Mouse (Mus musculus): ENCODE measurements around the gene Hk1.

DNA sequence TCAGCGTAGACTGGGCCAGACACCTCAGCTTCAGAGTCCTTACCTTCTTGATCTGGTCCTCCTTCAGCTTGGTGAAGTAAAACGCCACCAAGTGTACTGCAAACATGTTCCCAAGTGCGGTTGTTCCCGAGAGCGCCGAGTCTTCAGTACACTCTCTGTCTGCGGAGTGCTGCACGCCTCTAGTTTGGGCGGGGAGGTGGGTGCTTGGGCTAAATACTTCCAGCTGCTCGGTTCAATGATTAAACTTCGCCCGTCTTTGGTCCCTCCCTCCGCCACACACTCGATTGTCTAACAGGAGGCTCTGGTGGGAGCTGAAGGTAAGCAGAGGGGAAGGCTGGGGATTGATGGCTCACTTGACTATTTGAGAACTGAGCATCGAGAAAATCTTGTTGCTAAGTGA lies 42.5 kb upstream of the Hk1 start, which contains the start of gene Hkdc1:
- TF ChIP-seq CTCF (IDR thresholded peaks at IDR 0.05; ENCODE audit: control insufficient read depth, insufficient read depth, insufficient read length) (no peak), USF1 (IDR thresholded peaks at IDR 0.05; ENCODE audit: low read depth) (no peak), MAX (IDR thresholded peaks at IDR 0.05) (no peak), MYOD1 (IDR thresholded peaks at IDR 0.05; ENCODE audit: control insufficient read depth, insufficient read length, low read depth) (no peak), CEBPB (IDR thresholded peaks at IDR 0.05; ENCODE audit: low read depth) (no peak), MYOG (IDR thresholded peaks at IDR 0.05; ENCODE audit: control insufficient read depth, extremely low read depth, insufficient read length) (no peak)

Data from C2C12 (cell line).